Mouse (Mus musculus) embryonic stem cell, embryonic (primary cell): ENCODE measurements around the gene Cttnbp2nl.

Experiments used
- CTCF ChIA-PET, 4 experiments: fragments of 300-600 bp in 2 of 4; fragments of 350-600 bp in 2 of 4; sonication (Branson Sonifier 250); formaldehyde crosslinking; loops; one replicate each; lab custom pipeline; 2022; ENCODE audit warnings: inconsistent platforms in 2 of 4; lab: Charles Lee
- POLR2A ChIA-PET, 4 experiments: fragments of 300-600 bp in 2 of 4; fragments of 350-600 bp in 2 of 4; sonication (Branson Sonifier 250); formaldehyde crosslinking; loops; one replicate each; lab custom pipeline; 2022; ENCODE audit warnings: antibody characterized with exemption in 4 of 4, inconsistent platforms in 1 of 4; lab: Charles Lee

Gene Cttnbp2nl

GRCm38 (mm10) chr3:105052937-105053697 is at the start of gene Cttnbp2nl:
Cttnbp2nl (minus strand) TSS chr3:105053146.
- POLR2A ChIA-PET, result interaction anchor here in 3 of 4 experiments (0.6 to 2.3 kb wide), 20 partner anchors 9 to 579 kb away, joined by 3 to 14 read pairs (median 4); partner anchors contain the start of genes Capza1 (in 1 of the 3) and Lrig2 (in 1 of the 3)
- CTCF ChIA-PET, result interaction anchor here (0.6 to 1.9 kb wide), 12 partner anchors 13 to 377 kb away, joined by 3 to 10 read pairs (median 4); no protein-coding TSS in a partner anchor

- ChIA-PET CTCF (interaction anchor here in 1 of 4 experiments (1.7 kb wide), 1 partner anchor 9 kb away, joined by 8 read pairs; no protein-coding TSS in a partner anchor), POLR2A (no interaction called here)
Measured at GRCm38 (mm10) chr3:105100270-105100589, 47.3 kb upstream of the Cttnbp2nl start.

- ChIA-PET CTCF (interaction anchor here (0.6 to 1.7 kb wide), 4 partner anchors 9 to 151 kb away, joined by 4 to 8 read pairs (median 5); no protein-coding TSS in a partner anchor), POLR2A (interaction anchor here in 1 of 4 experiments (0.6 to 0.7 kb wide), 2 partner anchors 8 to 344 kb away, joined by 3 read pairs; no protein-coding TSS in a partner anchor)
Measured at GRCm38 (mm10) chr3:105099526-105100269, 46.8 kb upstream of the Cttnbp2nl start.

GRCm38 (mm10) chr3:105097581-105097980 is 44.6 kb upstream of the Cttnbp2nl start:
- POLR2A ChIA-PET, result no interaction called here

GRCm38 (mm10) chr3:105095026-105095425 is 42.1 kb upstream of the Cttnbp2nl start:
- CTCF ChIA-PET, result interaction anchor here in 3 of 4 experiments (0.6 to 1.3 kb wide), 4 partner anchors 12 to 388 kb away, joined by 3 to 7 read pairs (median 4); no protein-coding TSS in a partner anchor

More at GRCm38 (mm10) chr3:105097581-105097980, 44.6 kb upstream of the Cttnbp2nl start:
- CTCF ChIA-PET, result no interaction called here

GRCm38 (mm10) chr3:105094448-105094847 is 41.5 kb upstream of the Cttnbp2nl start:
- ChIA-PET POLR2A (interaction anchor here in 1 of 4 experiments (0.6 kb wide), 1 partner anchor 132 kb away, joined by 3 read pairs; no protein-coding TSS in a partner anchor), CTCF (interaction anchor here in 2 of 4 experiments (0.7 kb wide), 2 partner anchors 325 to 388 kb away, joined by 3 to 4 read pairs; no protein-coding TSS in a partner anchor)

More at GRCm38 (mm10) chr3:105095026-105095425, 42.1 kb upstream of the Cttnbp2nl start:
- POLR2A ChIA-PET, result no interaction called here

- CTCF ChIA-PET, result interaction anchor here in 3 of 4 experiments (0.5 to 1.3 kb wide), 7 partner anchors 17 to 844 kb away, joined by 3 to 6 read pairs (median 4); no protein-coding TSS in a partner anchor
Measured at GRCm38 (mm10) chr3:105092721-105093505, 40.0 kb upstream of the Cttnbp2nl start.

GRCm38 (mm10) chr3:105090981-105091380 is 38.0 kb upstream of the Cttnbp2nl start:
- POLR2A ChIA-PET, result interaction anchor here in 3 of 4 experiments (0.6 to 1.4 kb wide), 4 partner anchors 8 to 309 kb away, joined by 3 read pairs; no protein-coding TSS in a partner anchor
- CTCF ChIA-PET, result interaction anchor here (0.5 to 2.2 kb wide), 25 partner anchors 8 to 587 kb away, joined by 3 to 14 read pairs (median 4); partner anchors contain the start of genes 4930564D02Rik (in 1 of the 4) and Cttnbp2nl (in 1 of the 4)

More at GRCm38 (mm10) chr3:105092721-105093505, 40.0 kb upstream of the Cttnbp2nl start:
- POLR2A ChIA-PET, result interaction anchor here in 1 of 4 experiments (0.6 kb wide), 1 partner anchor 868 kb away, joined by 4 read pairs; no protein-coding TSS in a partner anchor

GRCm38 (mm10) chr3:105090147-105090546 is 37.2 kb upstream of the Cttnbp2nl start:
- POLR2A ChIA-PET, result interaction anchor here in 2 of 4 experiments (0.6 to 1.4 kb wide), 4 partner anchors 7 to 308 kb away, joined by 3 read pairs; no protein-coding TSS in a partner anchor
- CTCF ChIA-PET, result interaction anchor here (0.6 to 2.2 kb wide), 14 partner anchors 10 to 376 kb away, joined by 3 to 14 read pairs (median 5); partner anchors contain the start of gene 4930564D02Rik (in 1 of the 4)

GRCm38 (mm10) chr3:105088638-105089037 is 35.7 kb upstream of the Cttnbp2nl start:
- POLR2A ChIA-PET, result interaction anchor here in 2 of 4 experiments (0.6 to 0.7 kb wide), 2 partner anchors 531 to 662 kb away, joined by 5 to 7 read pairs; no protein-coding TSS in a partner anchor
- CTCF ChIA-PET, result interaction anchor here in 1 of 4 experiments (1.0 to 1.2 kb wide), 2 partner anchors 311 to 375 kb away, joined by 3 to 4 read pairs; no protein-coding TSS in a partner anchor

- CTCF ChIA-PET, result interaction anchor here in 1 of 4 experiments (0.7 kb wide), 1 partner anchor 337 kb away, joined by 3 read pairs; no protein-coding TSS in a partner anchor
- POLR2A ChIA-PET, result no interaction called here
Measured at GRCm38 (mm10) chr3:105087344-105087743, 34.4 kb upstream of the Cttnbp2nl start.

GRCm38 (mm10) chr3:105078231-105078826 is 25.4 kb upstream of the Cttnbp2nl start:
- CTCF ChIA-PET, result interaction anchor here (0.5 to 2.2 kb wide), 12 partner anchors 11 to 364 kb away, joined by 3 to 14 read pairs (median 3); no protein-coding TSS in a partner anchor
- POLR2A ChIA-PET, result interaction anchor here in 1 of 4 experiments (0.7 to 1.1 kb wide), 2 partner anchors 14 to 20 kb away, joined by 3 read pairs; no protein-coding TSS in a partner anchor

GRCm38 (mm10) chr3:105075796-105076195 is 22.9 kb upstream of the Cttnbp2nl start:
- POLR2A ChIA-PET, result interaction anchor here in 1 of 4 experiments (1.0 kb wide), 1 partner anchor 15 kb away, joined by 3 read pairs; no protein-coding TSS in a partner anchor
- CTCF ChIA-PET, result no interaction called here

GRCm38 (mm10) chr3:105072536-105072935 is 19.6 kb upstream of the Cttnbp2nl start:
- POLR2A ChIA-PET, result interaction anchor here in 2 of 4 experiments (0.6 to 1.1 kb wide), 3 partner anchors 98 to 886 kb away, joined by 3 read pairs; partner anchors contain the start of gene Wdr77 (in 1 of the 2)
- CTCF ChIA-PET, result interaction anchor here (0.5 to 2.7 kb wide), 4 partner anchors 13 to 293 kb away, joined by 3 to 17 read pairs (median 6); no protein-coding TSS in a partner anchor

- CTCF ChIA-PET, result interaction anchor here in 2 of 4 experiments (0.8 to 2.7 kb wide), 4 partner anchors 12 to 78 kb away, joined by 3 to 17 read pairs (median 6); no protein-coding TSS in a partner anchor
- POLR2A ChIA-PET, result interaction anchor here in 1 of 4 experiments (0.8 kb wide), 1 partner anchor 31 kb away, joined by 3 read pairs; no protein-coding TSS in a partner anchor
Measured at GRCm38 (mm10) chr3:105071251-105071650, 18.3 kb upstream of the Cttnbp2nl start.

- CTCF ChIA-PET, result interaction anchor here in 2 of 4 experiments (0.6 to 2.7 kb wide), 6 partner anchors 11 to 356 kb away, joined by 3 to 17 read pairs (median 4); no protein-coding TSS in a partner anchor
- POLR2A ChIA-PET, result interaction anchor here in 1 of 4 experiments (0.7 to 0.8 kb wide), 2 partner anchors 30 to 512 kb away, joined by 3 read pairs; no protein-coding TSS in a partner anchor
Measured at GRCm38 (mm10) chr3:105070553-105070952, 17.6 kb upstream of the Cttnbp2nl start.
